Mouse (Mus musculus) left cerebral cortex, adult 9 months (tissue): ENCODE data around the gene Lyplal1.

Experiments
- DNase-seq, 2 experiments: peaks; one replicate each; pipeline ENCODE4 v3.0.0; 2022; ENCODE audit warnings: low spot score in 2 of 2

Lyplal1 gene

DNA sequence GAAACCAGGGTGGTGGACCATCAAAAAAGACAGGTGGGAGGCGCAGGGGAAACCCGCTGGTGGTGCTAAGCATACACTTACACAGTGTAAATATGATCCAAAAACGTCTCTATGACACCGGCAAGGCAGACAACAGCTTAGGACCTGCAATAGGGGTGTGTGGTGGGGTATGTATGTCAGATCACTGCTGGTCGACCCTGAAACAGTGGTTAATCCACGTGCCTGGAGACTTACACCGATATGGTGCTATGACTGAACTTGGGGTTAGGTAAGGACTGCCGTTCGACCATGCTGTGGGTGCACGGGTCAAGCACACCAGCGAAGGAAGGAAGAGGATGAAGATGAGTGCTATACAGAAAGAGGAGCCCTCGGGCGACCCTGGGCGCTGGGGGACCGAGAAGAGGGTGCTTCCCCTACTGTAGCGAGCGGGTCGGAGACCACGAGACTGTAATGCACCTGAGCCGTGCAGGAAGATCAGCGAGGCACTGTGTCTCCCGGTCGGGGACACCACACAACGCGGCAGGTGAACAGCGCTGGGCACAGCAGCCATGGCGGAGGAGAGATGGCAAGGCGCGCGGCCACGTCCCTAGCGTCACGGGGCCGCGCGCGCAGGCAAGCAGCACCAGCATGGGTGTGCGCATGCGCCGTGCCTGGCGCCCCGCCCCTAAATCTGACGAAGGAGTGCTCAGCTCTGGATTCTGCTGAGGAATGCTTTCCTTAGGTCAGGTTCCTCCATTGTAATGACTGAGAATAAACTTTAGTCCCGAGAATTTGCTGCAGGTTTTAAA, at the start of gene Lyplal1:
TSS of gene Lyplal1 (minus strand) at position 610 of the 788 bp plus-strand sequence.
- DNase-seq, result peak; percentile 89 to 95

DNA sequence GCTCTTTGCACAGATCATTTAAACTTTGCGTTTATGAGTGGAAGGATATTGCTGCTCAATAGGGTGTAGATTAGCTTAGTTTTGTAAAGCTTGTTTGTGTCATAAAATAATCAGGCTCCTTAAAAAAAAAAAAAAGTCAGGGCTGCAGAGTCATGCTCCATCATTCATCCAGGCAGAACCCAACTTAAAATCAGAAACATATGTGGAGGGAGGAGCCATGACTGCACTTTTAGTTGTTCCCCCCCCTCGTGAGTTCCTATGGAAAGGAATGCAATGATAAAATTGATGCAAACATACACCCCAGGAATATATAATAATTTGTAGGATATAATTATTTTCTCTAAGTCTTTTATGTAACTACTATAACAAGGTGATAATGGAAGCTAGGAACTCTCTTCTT, 46.5 kb upstream of the Lyplal1 start:
- DNase-seq, result no peak

DNA sequence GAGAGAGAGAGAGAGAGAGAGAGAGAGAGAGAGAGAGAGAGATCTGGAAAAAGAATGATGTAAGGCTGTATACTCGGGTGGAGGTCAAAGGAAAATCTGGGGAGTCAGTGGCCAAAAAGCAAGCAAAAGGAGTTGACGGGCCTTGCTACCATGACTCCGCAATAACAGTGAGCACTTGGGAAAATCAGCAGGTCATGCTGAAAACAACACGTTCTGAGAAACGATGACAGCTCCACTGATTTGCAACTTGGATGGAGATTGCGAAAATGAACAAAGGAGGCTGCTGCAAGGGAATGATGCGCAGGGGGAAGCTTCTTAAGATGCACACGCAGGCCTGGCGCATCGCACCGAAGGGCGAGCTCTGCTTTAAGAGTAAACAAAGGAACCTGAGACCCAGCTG, 46.1 kb upstream of the Lyplal1 start:
- no peak for DNase-seq

GRCm38 (mm10) chr1:186150376-186150775, 33.3 kb upstream of the Lyplal1 start:
- DNase-seq, result no peak

GRCm38 (mm10) chr1:186145444-186145843, 28.3 kb upstream of the Lyplal1 start:
- DNase-seq, result peak in 1 of 2 experiments; percentile 9

DNA sequence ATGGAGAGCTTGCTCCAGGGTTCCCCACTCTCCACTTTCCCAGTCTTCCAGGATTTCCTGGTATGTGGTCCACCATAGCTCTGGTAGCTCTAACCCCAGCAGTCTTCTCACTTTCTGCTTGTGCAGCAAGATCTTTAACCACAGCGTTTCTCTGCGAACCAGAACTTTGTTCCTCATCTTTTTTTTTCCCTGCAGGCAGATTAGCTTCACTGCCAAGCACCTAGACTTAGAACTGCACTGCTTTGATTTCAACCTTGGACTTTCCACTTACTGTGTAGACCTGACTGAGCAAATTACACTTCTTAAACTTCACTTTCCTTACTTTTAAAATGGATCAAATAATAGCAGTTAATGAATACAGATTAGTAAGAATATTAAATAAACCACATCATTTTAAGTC, 23.1 kb upstream of the Lyplal1 start:
- no peak for DNase-seq

DNA sequence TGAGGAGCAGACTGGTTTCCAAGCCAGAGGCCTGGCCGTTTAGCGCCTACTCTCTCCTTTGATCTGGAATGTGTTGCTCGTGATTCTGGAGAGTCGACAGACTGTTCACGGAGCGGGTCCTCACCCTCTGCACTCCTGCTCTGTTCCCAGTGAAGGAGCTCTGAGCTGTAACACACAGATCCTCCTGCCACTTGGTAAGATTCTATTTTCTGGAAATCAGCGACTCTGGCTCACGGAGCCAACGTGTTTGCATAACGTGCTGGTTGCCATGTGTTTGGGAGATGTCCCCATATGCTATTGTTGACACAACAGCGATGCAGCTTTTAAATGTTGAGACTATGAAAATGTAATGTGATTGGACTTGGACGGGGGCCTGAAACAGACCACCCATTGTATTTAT, 20.8 kb upstream of the Lyplal1 start:
- no peak for DNase-seq

GRCm38 (mm10) chr1:186136636-186137380, 19.7 kb upstream of the Lyplal1 start:
- DNase-seq, result no peak

- DNase-seq, result no peak
Measured at GRCm38 (mm10) chr1:186131465-186131864, 14.4 kb upstream of the Lyplal1 start.

GRCm38 (mm10) chr1:186128940-186129339, 11.8 kb upstream of the Lyplal1 start:
- DNase-seq, result no peak

DNA sequence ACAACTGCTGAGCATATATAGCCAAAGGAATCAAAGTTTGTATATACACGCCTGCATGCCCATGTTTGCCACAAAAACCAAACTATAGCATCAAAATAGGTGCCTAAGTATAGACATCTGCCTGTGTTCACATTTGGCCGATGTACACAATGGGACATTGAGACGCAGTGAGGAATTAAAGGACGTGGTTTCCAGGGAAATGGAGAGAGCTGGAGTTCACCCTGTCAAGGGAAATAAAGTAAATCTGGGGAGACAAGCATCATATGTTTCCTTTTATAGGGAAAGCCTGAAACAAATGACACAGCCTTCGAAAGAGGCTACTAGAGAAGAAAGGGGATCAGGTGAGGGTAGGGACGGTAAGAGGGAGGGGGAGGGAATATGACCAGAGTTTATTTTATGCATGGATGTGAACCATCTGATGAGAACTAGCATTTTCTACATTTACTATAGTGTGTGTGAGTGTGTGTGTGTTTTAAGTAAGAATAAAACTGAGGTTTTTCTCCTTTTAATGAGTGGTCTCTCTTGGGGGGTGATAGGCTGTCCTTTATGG, 9.3 kb upstream of the Lyplal1 start:
- DNase-seq, result no peak

DNA sequence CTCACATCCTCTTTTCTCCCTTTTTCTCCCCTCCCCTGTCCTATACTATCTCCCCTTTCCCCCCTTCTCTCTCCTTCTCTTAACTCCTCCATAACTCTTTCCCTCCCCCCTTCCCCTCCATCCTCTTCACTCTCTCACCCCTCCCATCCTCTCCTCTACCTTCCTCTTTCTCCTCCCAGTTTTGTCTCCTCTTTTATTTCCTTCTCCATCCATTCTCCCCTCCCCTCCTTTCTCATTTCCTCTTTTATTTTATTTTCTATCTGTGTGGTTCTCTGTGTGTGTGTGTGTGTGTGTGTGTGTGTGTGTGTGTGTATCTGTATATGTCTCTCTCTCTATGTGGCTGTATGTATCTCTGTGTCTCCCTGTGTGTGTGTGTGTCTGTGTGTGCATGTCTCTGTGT, 6.6 kb upstream of the Lyplal1 start:
- DNase-seq, result no peak

- DNase-seq, result no peak
Measured at GRCm38 (mm10) chr1:186119856-186120255, 2.7 kb upstream of the Lyplal1 start.

GRCm38 (mm10) chr1:186116086-186116600, 967 bp downstream of the Lyplal1 start:
- no peak for DNase-seq

GRCm38 (mm10) chr1:186102313-186102712, 14.8 kb downstream of the Lyplal1 start:
- DNase-seq, result no peak

DNA sequence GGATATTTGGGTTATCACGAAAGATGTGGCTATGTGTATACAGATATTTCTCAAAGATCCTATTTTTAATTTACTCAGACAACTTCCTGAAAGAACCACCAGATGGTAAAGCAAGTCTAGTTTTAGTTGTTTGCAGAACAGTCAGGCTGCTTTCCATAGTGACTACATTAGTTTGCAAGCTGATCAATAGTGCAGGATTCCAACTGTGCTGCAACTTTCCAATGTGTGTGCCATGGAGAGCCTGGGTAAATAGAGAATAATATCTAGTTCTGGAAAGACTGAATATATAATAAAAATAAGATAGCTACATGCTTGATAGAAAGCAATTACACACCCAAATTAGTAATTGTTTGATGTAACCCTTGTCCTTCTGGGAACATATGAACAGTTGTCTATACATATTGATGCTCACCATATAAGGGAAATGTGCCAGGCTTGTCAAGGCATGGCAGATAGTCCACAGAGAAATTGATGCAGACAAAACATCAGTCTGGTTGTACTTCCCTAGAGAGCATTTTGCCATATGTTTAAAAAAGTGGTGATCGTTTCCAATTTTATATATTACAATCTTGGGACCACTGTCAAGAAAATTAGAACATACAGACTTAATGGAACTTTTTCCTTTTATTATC, 50.7 kb downstream of the Lyplal1 start:
- no peak for DNase-seq

- no peak for DNase-seq
Measured at GRCm38 (mm10) chr1:186060041-186060440, 57.1 kb downstream of the Lyplal1 start.

- no peak for DNase-seq
Measured at GRCm38 (mm10) chr1:186054227-186054626, 62.9 kb downstream of the Lyplal1 start.

DNA sequence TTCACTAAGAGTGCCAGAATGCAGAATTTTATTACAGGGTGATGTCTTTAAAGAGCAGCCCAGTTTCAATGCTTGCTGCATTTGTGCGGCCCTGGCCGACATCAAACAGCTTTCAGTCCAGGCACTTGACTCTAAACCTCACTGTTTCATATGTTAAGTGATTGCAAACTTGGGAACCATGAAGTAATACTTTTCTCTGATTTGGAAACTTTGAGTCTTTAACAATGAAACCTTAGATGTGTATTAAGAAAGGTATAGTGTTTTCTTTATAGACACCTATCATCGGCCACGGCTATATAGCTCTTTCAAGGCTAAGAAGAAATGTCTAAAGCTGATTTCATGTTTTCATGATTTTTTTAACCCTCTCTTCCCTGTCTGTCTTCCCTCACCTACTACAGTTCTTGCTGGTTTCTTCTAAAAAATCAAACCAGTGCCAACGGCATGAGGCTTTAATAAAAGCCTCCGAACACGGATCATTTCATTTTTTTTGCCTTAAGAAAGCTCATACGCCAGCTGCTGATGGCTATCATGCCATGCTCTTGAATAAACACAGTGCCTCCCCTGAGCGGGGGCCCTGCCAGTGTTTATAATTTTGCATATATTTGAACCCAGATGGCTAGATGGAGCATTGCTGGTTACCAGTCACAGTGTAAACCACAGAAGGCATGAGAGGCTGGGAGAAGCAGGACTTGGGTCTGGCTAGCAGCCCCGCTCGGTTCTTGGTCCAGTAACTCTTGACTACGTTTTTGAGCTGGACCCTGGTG, 63.6 kb downstream of the Lyplal1 start:
- DNase-seq, result no peak

DNA sequence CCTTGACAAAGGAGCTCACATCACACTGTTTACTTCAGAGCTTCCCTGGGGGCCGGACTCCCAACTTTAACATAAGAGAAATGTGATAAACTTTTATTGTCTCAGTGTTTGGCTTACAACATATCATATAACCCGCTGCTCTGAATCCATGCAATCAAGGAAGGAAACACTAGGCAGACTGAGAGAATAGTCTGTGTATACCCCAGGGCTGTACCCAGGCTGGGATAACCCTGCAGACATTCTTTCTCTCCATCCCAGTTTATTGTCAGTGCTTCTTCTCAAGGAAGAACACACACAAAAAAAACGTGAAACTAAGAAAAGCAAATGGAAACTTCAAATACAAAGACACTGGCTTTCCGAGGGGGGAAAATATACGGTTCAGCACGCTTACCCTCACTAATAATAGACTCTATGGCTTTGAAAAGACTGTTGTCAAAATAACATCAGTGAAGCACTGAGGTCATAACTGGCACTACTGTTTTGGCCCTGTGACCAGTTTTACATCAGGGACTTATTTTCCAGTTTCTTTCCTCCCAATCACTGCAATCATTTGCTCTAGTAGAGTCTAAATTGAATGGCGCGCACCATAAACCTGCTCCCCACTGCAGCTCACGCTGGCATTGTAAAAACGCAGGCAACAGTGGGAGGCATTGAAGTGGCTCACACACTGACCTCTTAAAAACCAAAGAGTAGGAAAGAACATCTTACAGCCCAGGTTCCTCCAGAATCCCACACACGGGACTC, 73.2 kb downstream of the Lyplal1 start:
- no peak for DNase-seq

- no peak for DNase-seq
Measured at GRCm38 (mm10) chr1:186041841-186042240, 75.3 kb downstream of the Lyplal1 start.
